Mouse (Mus musculus) cerebellum, adult 18-20 months (tissue): ENCODE measurements around the gene Nptx1.

ENCODE experiments used
- DNase-seq, 2 experiments: peaks; one replicate each; pipeline ENCODE4 v3.0.0; 2021

The Nptx1 gene

DNA sequence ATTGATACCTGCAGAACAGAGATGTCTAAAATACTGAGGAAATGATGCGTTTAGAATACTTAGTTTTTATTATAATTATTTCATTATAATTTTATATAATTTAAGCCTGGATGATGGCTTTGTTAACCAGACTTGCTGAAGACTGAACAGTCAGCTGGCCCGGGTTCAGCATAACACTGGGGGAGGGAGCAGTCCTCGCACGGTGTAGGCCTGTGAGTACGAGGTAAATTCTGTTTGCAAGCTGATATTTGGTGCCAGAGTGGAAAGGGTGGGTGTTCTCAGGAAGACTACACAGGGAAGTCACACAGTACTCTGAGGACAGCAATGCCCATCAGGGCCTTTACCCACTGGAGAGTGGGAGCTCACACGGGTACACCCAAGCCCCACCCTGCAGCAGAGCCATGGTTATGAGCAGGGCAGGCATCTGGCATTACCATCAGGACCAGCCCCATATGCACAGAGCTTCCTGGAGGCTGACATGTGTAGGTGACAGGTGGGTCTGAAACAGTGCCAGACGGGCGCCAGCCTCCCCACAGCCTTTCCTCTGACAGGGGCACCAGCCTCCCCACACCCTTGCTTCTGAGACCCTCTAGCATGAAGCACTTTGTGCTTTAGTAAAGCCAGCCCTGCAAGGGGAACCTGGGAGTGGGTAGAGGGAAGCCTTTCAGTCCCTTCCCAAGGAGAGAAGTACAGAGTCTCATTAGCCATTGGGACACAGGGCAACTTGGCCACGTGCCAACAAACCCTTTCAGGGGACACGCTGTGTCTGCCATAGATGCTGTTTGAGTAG is 3.2 kb upstream of the Nptx1 start:
- DNase-seq: peak; percentile 45 to 47

GRCm38 (mm10) chr11:119549371-119549811 is 1.8 kb upstream of the Nptx1 start:
- peak; percentile 56 to 66 for DNase-seq

- peak; percentile 36 to 62 for DNase-seq
These were observed 1.3 kb upstream of the Nptx1 start for GRCm38 (mm10) chr11:119548741-119549370.

- peak; percentile 65 to 68 for DNase-seq
These were observed 518 bp upstream of the Nptx1 start for GRCm38 (mm10) chr11:119547951-119548591.

DNA sequence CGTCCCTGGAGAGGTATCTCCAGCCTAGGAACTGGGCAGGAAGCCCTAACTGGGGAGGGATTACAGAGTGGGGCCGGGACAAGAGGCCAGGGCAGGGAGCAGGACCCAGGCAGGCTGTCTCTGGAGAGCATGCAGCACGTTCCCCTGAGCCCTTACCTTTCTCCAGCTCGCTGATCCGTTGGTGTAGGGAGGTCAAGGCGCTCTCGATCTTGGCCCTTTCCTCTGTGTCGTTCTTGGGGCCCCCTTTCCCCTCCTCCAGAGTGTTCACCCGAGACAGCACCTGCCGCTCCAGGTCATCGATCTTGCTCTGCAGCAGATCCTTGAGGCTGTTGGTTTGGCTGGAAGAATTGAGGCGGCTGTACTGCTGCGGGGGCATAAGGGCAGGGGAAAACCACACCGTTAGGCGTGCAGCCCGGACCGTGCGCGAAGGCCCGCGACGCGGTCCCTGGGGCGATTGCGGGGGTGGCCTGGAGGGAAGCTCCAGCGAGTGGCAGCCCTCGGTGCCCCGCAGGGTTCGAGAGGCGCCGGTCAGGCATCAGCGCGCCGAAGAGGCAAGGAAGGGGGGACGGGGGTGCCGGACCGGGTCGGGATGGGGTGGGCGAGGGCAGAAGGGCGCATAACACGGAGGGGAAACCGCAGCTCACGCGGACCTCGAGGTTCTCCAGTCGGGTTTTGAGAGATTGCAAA is 914 bp downstream of the Nptx1 start:
- peak; percentile 67 to 71 for DNase-seq

- peak; percentile 65 to 68 for DNase-seq
These were observed 1.6 kb downstream of the Nptx1 start for GRCm38 (mm10) chr11:119545741-119546495.

GRCm38 (mm10) chr11:119545281-119545680 is 2.3 kb downstream of the Nptx1 start:
- DNase-seq: peak; percentile 30 to 51

DNA sequence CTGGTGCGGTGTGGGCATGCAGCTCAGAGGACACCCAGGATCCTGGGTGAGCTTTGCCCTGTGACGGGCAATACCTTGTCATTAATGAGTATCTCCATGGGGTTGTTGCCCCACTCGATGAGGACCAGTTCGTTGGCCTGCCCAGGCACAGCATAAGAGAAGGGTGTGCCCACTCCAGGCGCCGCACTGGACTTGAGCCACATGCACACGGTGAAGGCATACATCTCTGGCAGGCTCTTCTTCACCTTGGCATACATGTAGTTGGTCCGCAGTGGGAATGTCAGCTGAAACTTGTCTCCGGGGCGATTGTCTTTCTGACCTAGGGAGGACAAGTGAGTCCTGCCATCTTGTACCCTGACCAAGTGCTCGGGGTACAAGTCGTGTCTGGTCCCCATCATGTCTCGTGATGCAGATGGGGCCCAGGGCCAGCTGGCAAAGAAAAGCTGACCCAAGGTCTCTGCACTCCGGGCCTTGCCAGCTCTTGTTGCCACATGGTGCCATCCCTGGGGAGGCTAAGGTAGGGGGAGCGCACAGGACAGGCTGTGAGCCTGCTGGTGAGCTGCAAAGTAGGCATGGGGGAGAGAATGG is 2.9 kb downstream of the Nptx1 start:
- DNase-seq: peak; percentile 71 to 78

DNA sequence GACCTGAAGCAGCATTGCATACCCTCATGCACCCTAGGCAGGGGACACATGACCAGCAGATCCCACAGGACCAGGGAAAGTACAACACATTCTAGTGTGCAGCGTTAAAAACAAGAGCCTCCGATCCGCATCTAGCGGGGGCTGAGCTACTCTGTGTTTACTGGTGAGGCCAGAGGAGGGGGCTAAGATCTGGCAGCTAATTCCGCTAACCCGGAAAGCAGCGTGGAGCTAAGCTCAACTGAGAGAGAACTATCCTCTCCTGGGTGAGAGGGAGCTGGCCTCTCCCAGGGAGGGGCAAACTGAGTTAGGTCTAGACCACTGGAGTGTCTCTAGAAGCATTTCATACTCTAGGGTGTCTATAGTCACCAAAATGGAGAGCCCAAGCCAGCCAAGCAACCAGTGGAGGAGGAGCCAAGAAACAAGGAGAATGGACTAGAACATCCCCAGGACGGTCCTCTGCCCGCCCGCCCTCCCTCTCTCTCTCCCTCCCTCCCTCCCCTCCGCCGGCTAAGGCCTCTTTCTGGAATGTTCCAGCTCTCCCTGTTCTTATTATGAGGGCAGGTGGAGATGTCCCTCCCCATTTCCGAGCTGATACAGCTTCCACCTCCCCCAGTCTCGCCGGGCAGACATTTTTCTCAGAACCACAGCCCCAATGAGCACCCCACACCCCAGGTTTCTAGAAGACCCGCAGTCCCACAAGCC is 3.6 kb downstream of the Nptx1 start:
- peak in 1 of 2 experiments; percentile 40 for DNase-seq

DNA sequence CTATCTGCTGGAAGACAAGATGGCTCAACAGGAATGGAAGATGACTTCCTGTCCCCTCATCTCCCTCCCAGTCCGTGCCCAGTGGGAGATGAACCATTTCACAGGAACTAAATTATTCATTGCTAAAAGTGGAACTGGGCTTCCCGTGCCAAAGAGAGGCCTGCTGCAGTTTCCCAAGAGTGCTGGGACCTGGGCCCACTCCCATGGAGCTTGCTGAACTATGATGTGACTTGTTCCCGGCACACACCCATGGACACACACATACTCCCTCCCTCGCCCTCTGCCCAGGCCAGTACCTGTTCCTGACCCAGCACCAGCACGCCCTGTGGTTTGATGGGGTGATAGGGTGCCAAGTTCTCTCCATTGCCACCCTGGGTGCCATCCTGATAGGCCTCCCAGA is 4.7 kb downstream of the Nptx1 start:
- DNase-seq: peak; percentile 76 to 79

DNA sequence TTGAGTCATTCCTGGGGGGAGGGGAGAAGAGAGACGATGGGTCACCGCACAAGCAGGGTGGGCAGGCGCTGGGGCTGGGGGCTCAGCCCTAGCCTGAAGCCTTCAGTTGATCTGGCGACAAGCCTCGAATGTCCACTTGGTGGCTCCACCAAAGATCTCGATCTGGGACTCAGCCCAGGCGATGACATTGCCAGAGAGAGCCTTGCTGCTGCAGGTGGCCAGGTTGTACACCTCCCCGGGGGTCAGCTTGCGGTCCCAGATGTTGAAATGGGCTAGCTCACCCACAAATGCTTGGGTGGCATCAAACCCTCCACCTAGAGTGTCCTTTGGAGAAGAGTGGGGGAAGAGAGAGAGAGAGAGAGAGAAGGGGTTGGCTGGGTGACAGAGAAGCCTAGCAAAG is 5.2 kb downstream of the Nptx1 start:
- DNase-seq: peak; percentile 68 to 69

GRCm38 (mm10) chr11:119541082-119541481 is 6.5 kb downstream of the Nptx1 start:
- peak; percentile 38 to 47 for DNase-seq

DNA sequence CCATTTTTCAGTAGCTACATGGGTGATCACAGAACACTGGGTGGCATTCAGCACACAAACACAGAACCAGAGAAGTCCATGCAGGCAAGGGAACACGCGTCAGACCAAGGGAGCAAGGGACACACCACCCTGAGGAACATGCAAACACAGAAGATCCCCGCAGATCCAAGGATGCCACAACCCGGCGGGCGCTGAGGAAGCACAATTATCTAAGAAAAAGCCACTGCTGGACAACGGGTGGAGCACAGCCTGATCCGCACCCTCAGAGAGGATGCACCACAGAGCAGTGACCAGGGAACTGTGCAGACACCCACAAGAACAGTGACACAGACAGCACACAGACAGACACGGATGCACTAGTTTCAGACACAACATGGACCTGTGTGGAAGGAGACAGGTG is 7.0 kb downstream of the Nptx1 start:
- DNase-seq: no peak

- DNase-seq: peak; percentile 64 to 69
These were observed 7.6 kb downstream of the Nptx1 start for GRCm38 (mm10) chr11:119539944-119540343.

- no peak for DNase-seq
These were observed 13.8 kb downstream of the Nptx1 start for GRCm38 (mm10) chr11:119533745-119534144.

GRCm38 (mm10) chr11:119532460-119532859 is 15.1 kb downstream of the Nptx1 start:
- peak; percentile 81 to 83 for DNase-seq

- no peak for DNase-seq
These were observed 18.6 kb downstream of the Nptx1 start for GRCm38 (mm10) chr11:119528930-119529329.

- DNase-seq: no peak
These were observed 21.2 kb downstream of the Nptx1 start for GRCm38 (mm10) chr11:119526068-119526966.

GRCm38 (mm10) chr11:119524545-119524949 is 23.0 kb downstream of the Nptx1 start:
- DNase-seq: peak; percentile 64 to 65

DNA sequence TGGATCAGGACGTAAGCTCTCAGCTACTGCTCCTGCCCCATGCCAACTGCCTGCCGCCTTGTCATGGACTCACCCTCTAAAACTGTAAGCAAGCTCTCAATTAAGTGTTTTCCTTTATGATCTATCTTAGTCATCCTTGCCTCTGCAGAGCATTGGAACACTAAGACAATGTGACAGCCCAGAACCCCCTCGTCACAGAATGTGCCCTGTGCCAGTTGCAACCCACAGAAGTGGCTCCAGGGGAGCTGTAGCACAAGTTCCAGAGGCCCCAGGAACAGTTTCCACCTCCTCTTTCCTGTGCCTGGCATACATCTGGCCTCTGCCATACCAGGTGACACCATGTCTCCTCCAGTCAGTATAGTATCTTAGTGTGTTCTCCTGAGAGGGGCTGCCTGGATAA is 24.2 kb downstream of the Nptx1 start:
- no peak for DNase-seq
